Mouse (Mus musculus) urinary bladder, postnatal 10 days (tissue): Measurements from ENCODE around the gene Slc16a7.

ENCODE experiments used
- DNase-seq: peaks from one replicate; pipeline ENCODE4 v3.0.0; 2022; ENCODE audit warnings: low spot score

Slc16a7 gene

DNA sequence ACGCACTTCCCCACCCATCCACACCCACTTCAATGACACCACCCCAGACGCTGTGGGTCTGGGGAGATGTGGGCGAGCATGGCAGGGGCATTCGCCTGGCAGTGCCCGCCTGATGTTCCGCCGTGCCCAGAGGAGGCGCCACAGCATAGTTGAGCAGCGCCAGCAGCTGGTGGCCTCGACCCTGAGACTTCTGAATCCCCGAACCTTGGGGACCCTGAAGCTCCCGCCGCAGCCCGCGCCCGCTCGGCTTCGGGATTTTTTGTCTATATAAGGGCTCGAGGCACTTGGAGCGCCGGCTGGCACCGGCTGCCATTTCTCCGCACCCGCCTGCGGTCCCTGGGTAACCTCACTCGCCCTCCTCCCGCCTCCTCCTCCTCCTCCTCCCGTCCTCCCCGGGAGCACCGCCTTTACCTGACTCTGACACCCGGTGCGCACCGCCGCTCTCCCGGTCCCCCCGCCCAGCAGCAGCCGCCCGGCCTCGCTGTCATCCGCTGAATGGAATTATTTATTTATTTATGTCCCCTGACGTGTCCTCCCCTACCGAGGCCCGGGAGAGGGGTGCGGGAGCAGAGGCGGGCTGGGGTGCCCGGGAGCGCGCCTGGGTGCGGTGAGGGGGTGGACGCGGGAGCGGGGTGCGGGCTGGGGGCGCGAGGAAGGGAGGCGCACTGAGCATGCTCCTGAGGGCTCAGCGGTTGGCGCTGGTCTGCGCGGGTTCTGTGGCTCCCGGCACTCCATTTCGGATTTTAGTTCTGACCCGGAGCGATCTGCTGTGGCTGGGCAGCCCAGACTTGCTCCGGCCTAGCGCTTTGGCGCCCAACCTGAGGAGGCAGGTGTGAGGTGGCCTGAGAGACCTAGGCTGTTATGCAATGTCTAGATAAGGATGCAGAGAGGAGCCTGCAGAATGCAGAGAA lies at the start of gene Slc16a7:
Slc16a7 (minus strand) TSS at position 590 of the 911 bp plus-strand sequence.
- peak; percentile 33 for DNase-seq

- DNase-seq, result no peak
These were observed 29.5 kb upstream of the Slc16a7 start for GRCm38 (mm10) chr10:125418795-125419194.

GRCm38 (mm10) chr10:125399796-125400195 lies 10.5 kb upstream of the Slc16a7 start:
- DNase-seq, result no peak

- no peak for DNase-seq
These were observed 746 bp upstream of the Slc16a7 start for GRCm38 (mm10) chr10:125390011-125390410.

- no peak for DNase-seq
These were observed 787 bp downstream of the Slc16a7 start for GRCm38 (mm10) chr10:125388481-125388875.

DNA sequence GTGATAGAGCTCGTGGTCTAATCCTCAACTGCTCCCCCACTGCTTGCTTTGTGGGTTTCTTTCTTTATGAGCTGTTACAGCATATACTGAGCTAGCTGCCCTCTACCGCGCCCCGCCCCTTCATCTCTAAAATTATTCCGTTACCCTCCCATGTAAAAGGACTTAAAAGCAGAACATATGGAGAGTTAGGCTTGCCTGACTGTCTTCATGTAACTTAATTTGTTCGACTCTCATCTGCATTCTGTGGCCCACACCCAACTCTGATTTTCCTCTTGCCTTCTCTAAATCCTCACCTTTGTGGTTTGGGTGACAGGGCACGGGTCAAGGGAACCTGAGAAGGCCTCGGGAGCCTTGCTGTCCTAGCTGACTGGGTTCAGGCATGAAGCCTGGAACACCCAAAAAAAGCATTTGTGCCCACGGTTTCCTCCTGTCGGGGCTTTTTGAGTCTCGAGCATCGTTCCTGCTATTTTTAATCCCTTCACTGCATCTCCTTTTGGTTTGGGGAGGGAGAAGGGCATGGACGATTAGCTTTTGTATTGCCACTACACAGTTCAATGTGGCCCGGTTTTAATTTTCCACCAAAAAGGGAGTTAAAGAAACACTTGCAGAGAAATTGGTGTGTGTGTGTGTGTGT lies 1.4 kb downstream of the Slc16a7 start:
- DNase-seq, result no peak

DNA sequence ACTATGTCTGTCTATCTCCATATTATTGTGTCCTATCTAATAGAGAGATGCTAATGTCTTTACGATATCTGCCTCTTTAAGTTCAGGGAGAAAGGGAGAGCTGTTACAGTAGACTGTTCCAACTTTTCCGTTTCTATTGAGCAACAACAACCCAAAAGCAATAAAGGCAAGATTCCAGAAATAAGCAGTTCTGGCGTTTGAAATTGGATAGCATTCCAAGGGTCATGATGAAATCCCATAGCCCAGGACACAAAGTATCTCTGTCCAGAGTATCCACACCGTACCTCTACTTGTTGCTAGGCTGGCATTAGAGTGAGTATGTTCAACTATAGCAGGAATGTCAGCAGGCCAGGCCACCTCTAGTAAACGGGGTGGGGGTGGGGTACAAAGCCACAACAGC lies 13.7 kb downstream of the Slc16a7 start:
- DNase-seq, result no peak

DNA sequence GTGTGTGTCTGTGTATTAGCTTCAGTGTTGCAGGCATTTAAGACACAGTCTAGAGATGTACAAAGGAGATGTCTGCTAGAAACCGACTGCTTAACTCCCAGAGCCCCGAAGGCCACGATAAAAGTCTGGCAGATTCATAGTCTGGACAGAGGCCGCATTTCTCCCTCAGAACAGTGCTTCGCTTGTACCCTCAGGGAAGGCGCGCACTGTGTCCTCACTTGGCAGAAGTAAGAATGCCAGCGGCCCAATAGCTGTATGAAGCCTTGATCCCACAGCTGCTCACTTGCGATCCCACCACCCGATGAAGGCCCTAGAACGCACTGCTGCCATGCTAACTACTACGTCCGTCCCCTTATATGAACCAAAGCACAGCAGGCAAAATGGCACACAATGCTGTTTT lies 16.6 kb downstream of the Slc16a7 start:
- no peak for DNase-seq

- DNase-seq, result no peak
These were observed 17.8 kb downstream of the Slc16a7 start for GRCm38 (mm10) chr10:125371451-125371850.

- DNase-seq, result no peak
These were observed 19.1 kb downstream of the Slc16a7 start for GRCm38 (mm10) chr10:125370037-125370610.

DNA sequence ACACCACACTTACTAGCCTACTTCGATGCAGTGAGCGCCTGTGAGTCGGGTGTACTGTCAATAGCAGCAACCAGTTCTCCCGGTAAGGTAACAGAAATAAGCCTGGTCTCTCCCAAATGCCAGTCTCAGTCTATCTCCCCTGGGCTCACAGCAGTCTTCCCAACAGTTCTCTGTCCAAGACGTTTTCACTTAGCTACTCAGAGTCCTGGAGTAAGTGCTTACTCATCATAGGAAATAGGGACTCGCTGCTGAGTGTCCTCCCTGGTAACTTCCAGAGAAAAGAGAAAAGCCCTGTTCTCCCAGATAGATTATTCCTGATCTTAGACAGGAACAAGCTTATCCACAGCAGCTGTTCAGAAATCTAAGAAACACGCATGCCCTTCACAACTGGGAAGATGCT lies 30.8 kb downstream of the Slc16a7 start:
- DNase-seq, result no peak

DNA sequence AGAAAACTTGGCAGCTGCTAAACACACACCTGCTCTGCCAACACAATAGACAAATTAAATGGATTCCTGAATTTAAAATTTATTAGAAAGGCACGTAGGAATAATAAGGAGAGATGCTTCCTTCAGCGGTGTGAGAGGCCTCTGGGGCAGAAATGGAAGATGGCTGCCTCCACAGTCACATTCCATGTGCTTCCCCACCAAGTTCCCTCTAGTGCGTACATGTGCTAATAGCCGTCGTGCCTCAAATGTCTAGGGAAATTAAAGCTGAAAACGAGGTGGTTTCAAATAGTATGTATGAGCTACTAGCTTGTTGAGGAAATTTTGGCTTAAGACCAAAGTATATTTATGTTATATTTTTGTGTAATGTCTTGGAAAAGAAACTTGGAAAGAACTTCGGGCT lies 36.5 kb downstream of the Slc16a7 start:
- DNase-seq, result no peak

GRCm38 (mm10) chr10:125348171-125348570 lies 41.1 kb downstream of the Slc16a7 start:
- no peak for DNase-seq

DNA sequence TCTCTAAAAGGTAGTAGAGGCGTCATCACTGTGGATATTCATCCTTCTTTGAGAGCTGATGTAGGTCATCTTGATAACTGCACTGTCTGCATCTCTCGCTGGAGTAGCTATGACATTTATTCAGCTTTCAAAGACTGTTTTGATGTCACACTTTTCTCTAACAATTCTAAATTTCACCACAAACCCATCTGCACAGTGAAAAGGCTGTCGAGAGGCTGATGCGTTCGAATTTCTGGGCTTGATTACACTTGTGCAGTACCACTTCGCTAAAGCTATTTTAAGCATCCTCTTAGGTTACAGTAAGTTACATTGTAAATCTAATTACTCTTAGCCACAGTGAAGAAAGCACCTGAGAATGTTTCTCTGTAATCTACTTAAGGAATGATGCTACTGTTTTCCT lies 42.1 kb downstream of the Slc16a7 start:
- DNase-seq, result no peak

GRCm38 (mm10) chr10:125346364-125346763 lies 42.9 kb downstream of the Slc16a7 start:
- no peak for DNase-seq

GRCm38 (mm10) chr10:125345583-125345982 lies 43.7 kb downstream of the Slc16a7 start:
- DNase-seq, result no peak

DNA sequence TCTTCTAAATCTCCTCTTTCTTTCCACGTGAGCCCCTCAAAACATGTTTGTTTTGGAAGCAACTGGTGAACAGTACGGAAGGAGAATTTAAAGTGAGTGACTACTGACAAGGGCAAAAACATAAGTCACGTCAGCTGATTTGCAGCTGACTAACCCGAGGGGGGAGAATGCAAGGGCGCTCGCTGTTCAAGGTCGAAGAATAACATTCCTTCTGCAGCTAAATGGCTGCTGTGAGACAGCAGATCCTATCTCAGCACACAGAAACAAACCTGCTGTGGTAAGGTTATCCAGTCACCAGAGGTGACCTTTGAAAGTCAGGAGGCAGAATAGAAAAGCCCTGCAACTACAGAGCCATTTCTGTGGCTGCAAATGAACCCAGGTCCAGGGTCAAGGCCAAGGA lies 47.1 kb downstream of the Slc16a7 start:
- DNase-seq, result no peak

DNA sequence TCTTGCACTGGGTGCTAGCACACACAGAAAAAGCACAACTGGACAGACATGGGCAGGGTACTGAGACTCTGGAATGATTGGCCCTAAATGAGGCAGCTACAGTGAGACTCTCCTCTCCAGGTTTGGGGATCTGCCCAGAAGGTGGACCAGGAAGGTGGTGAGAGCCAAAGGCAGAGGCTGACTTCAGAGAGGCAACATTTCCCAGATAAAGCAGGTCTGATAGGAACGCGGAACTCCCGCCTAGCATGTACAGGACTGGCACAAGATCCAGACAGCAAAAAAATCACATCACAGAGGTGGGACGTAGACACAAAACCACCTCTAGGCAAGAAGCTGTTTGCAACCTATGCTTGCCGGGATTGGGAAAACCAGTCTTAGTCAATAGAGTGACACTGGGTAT lies 55.5 kb downstream of the Slc16a7 start:
- DNase-seq, result no peak

- no peak for DNase-seq
These were observed 57.9 kb downstream of the Slc16a7 start for GRCm38 (mm10) chr10:125331334-125331733.

DNA sequence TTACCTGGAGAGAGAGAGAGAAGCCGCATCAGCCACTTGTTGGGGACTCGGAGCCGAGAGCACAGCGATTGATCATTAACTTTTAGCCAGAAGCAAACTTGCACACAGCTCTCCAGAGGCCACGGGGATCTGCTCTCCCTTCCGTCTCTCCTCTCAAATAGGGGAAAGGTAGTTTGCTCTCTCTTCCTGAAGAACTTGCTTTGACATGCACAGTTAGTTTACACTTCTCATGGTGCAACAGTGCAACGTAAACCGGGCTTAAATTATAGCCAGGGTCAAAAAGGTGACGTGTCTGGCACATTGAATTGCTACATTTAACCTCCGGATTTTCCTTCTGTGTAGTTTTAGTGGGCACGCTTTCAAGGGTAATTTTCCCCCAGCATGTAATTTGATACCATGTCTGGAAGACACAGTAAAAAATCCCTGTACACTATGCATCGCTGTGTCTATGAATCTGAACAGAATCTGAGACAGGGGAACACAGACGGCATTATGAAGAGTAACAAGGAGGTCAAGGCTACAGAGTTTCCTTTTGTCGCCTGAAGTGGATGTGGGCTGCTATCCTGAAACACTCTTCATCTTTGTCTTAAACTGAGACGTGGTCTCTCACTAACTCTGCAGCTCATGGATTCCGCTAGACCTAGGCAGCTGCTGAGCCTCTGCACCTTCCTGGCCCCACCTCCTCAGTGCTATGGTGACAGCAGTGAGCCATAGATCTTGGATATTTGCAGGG lies 60.8 kb downstream of the Slc16a7 start:
- DNase-seq, result no peak

GRCm38 (mm10) chr10:125324871-125325565 lies 64.2 kb downstream of the Slc16a7 start:
- DNase-seq, result no peak
